Mouse (Mus musculus): ENCODE data around the gene Arhgap17. TPM values are rescaled to one million over a fixed set of nuclear protein-coding genes. Genes with fewer than 3 reads are reported as not detected.

Arhgap17 gene
- polyA plus RNA-seq, 1 experiment from 2014 or later, result 23.4 TPM

DNA sequence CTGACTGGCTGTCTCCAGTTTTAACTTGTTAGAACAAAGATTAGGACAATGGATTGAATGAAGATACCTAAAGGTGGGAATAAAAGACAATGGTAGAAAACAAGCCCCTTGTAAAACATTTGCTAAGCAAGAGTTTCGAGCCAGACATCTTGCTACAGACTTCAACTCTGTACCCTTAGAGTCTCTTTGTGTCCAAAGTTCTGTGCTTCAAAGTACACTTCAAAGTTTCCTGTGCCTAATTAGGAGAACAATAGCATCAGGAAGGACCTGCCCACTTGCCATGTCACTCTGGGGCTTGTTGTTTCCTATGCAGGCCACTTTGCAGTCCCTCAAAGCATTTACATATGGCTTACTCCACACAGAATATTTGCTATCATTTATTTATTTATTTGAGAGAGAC lies 33.4 kb downstream of the Arhgap17 start:
- H3K36me3 ChIP-seq (ENCODE audit: control insufficient read depth, insufficient read depth, low read length), result no peaks in the 10 kb centered on the region
- no peak overlapping the region for H3K4me2 ChIP-seq (ENCODE audit: low read depth, low read length)
- 64% methylated on average over 1 of the region's 1 CpGs for WGBS
- peak; percentile 69 for ATAC-seq (ENCODE audit: low read depth)
- H3K9me3 ChIP-seq (ENCODE audit: control insufficient read depth, low read length), result no peaks in the 10 kb centered on the region
- H3K27ac ChIP-seq (ENCODE audit: low read length), result peak overlapping the region; percentile 75
- no peak overlapping the region for H3K9ac ChIP-seq (ENCODE audit: low read length)
- H3K4me1 ChIP-seq (replicated peaks; ENCODE audit: control insufficient read depth, insufficient read depth, low read length), result peaks cover 16% of the 10 kb centered on the region
- H3K27me3 ChIP-seq (ENCODE audit: control insufficient read depth, insufficient read depth, low read depth, low read length), result no peaks in the 10 kb centered on the region
- H3K4me3 ChIP-seq (ENCODE audit: low read length), result no peak overlapping the region

DNA sequence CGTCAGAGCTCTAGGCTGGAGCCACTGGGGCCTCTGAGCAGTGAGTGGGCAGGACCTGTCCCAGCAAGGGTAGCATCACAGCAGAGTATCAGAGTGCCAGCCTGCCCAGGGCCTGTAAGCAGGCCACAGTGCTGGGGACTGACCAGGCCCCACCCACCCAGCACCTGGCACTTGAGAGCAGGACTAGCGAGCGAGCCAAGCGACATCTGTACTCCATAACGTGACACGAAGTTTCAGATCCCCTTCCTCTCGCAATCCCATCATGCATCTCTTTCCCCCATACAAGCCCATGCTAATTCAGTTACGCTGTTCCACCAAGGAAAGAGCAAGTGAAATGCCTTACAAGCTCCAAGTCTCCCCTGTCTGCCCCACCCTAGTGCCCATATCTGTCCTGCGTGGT lies 39.2 kb downstream of the Arhgap17 start:
- no peaks in the 10 kb centered on the region for H3K27me3 ChIP-seq (ENCODE audit: control insufficient read depth, insufficient read depth, low read depth, low read length)
- 70% methylated on average over 9 of the region's 9 CpGs for WGBS
- H3K36me3 ChIP-seq (ENCODE audit: control insufficient read depth, insufficient read depth, low read length), result peaks cover 6% of the 10 kb centered on the region; the same call in 1 of the 2 replicates
- ATAC-seq (ENCODE audit: low read depth), result peak; percentile 34; the same call in 1 of the 2 replicates
- H3K4me1 ChIP-seq (replicated peaks; ENCODE audit: control insufficient read depth, insufficient read depth, low read length), result no peaks in the 10 kb centered on the region
- no peak overlapping the region for H3K9ac ChIP-seq (ENCODE audit: low read length)
- no peak overlapping the region for H3K27ac ChIP-seq (ENCODE audit: low read length)
- H3K4me3 ChIP-seq (ENCODE audit: low read length), result no peak overlapping the region
- no peaks in the 10 kb centered on the region for H3K9me3 ChIP-seq (ENCODE audit: control insufficient read depth, low read length)
- H3K4me2 ChIP-seq (ENCODE audit: low read depth, low read length), result no peak overlapping the region

DNA sequence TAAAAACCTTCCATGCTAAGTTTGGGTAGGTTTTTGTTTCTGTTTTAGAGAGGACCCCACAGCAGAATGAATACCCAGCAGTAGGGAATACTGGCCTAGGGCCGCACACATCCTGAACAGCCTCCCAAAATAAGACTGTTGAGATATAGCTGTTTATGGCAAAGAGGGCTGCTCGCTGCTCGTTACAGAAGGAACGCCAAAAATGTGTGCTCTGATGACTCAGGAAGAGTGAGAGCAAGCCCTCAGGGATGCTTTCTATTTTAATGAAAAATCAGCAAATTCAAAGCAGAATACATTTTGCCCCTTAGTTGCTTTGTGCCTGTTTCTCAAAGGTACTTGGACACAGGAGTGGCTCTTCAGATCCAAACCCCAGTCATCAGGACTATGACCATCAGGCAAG lies 41.8 kb downstream of the Arhgap17 start:
- ATAC-seq (ENCODE audit: low read depth), result no peak
- H3K27ac ChIP-seq (ENCODE audit: low read length), result no peak overlapping the region
- H3K4me1 ChIP-seq (replicated peaks; ENCODE audit: control insufficient read depth, insufficient read depth, low read length), result no peaks in the 10 kb centered on the region

DNA sequence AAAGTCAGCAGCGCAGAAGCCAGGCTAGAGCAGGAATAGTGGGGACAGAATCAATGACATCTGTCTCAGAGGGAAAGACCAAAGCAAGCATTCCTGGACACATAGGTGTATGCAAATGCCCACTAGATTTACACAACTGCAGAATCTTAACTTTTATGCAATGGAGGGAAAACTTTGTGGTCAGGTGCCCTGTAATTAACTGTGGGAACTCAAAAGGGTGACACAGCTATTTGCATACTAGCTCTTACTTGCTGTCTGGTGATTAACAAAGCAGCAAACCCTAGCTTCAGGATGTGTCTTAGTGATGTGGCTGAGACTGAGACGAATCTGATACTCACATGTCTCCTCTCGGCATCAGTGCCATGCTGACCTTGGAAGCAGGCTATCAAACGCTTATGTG lies 42.8 kb downstream of the Arhgap17 start:
- H3K9me3 ChIP-seq (ENCODE audit: control insufficient read depth, low read length), result no peaks in the 10 kb centered on the region
- no peak overlapping the region for H3K9ac ChIP-seq (ENCODE audit: low read length)
- no peaks in the 10 kb centered on the region for H3K27me3 ChIP-seq (ENCODE audit: control insufficient read depth, insufficient read depth, low read depth, low read length)
- no peak for ATAC-seq (ENCODE audit: low read depth)
- H3K36me3 ChIP-seq (ENCODE audit: control insufficient read depth, insufficient read depth, low read length), result peaks cover 9% of the 10 kb centered on the region; the same call in 1 of the 2 replicates
- 85% methylated on average over 4 of the region's 4 CpGs for WGBS
- H3K27ac ChIP-seq (ENCODE audit: low read length), result no peak overlapping the region
- no peaks in the 10 kb centered on the region for H3K4me1 ChIP-seq (replicated peaks; ENCODE audit: control insufficient read depth, insufficient read depth, low read length)
- no peak overlapping the region for H3K4me2 ChIP-seq (ENCODE audit: low read depth, low read length)
- H3K4me3 ChIP-seq (ENCODE audit: low read length), result no peak overlapping the region

More for the DNA sequence above, 41.8 kb downstream of the Arhgap17 start:
- 74% methylated on average over 4 of the region's 4 CpGs for WGBS
- Histone ChIP-seq H3K9me3 (ENCODE audit: control insufficient read depth, low read length) (no peaks in the 10 kb centered on the region), H3K4me2 (ENCODE audit: low read depth, low read length) (no peak overlapping the region), H3K36me3 (ENCODE audit: control insufficient read depth, insufficient read depth, low read length) (peaks cover 9% of the 10 kb centered on the region; the same call in 1 of the 2 replicates), H3K27me3 (ENCODE audit: control insufficient read depth, insufficient read depth, low read depth, low read length) (no peaks in the 10 kb centered on the region), H3K9ac (ENCODE audit: low read length) (no peak overlapping the region), H3K4me3 (ENCODE audit: low read length) (no peak overlapping the region)

DNA sequence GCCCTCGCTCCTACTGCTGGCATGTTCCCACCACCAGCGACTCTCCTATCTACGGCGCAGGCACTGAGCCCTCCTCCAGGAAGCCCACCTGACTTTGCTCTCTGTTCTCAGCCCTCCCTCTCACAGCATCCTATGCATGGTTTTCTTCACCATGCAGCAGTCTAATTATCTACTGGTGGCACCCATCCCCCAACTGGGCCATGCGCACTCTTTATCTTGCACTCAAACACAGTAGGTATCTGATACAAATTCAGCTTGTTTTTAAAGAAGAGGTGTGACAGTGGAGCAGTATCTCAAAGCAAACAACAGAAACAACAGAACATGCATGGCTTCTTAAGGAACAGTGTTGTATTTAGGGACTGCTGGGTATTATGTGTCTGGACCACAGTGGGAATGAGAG lies 43.7 kb downstream of the Arhgap17 start:
- Histone ChIP-seq H3K27me3 (ENCODE audit: control insufficient read depth, insufficient read depth, low read depth, low read length) (no peaks in the 10 kb centered on the region), H3K36me3 (ENCODE audit: control insufficient read depth, insufficient read depth, low read length) (peaks cover 9% of the 10 kb centered on the region; the same call in 1 of the 2 replicates), H3K4me2 (ENCODE audit: low read depth, low read length) (no peak overlapping the region), H3K27ac (ENCODE audit: low read length) (no peak overlapping the region), H3K9me3 (ENCODE audit: control insufficient read depth, low read length) (no peaks in the 10 kb centered on the region), H3K4me1 (replicated peaks; ENCODE audit: control insufficient read depth, insufficient read depth, low read length) (no peaks in the 10 kb centered on the region), H3K9ac (ENCODE audit: low read length) (no peak overlapping the region), H3K4me3 (ENCODE audit: low read length) (no peak overlapping the region)
- 96% methylated on average over 5 of the region's 5 CpGs for WGBS
- no peak for ATAC-seq (ENCODE audit: low read depth)

DNA sequence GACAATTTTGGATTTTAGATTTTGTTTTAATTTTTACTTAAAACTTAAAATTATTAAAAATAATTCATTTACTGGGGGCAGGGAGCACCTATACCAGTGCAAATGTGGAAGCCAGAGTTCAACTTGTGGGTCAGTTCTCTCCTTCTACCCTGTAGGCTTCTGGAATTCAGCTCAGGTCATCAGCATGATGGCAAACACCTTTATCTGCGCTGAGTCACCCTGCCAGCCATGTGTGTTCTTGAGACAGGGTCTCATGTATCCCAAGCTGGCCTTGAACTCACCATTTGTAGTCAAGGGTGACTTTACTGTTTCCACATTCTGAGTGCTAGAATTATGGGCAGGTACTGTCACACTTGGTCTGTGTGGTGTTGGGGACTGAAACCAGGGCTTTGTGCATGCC lies 45.6 kb downstream of the Arhgap17 start:
- 89% methylated on average over 1 of the region's 1 CpGs for WGBS
- no peak for ATAC-seq (ENCODE audit: low read depth)
- no peaks in the 10 kb centered on the region for H3K9me3 ChIP-seq (ENCODE audit: control insufficient read depth, low read length)
- H3K4me2 ChIP-seq (ENCODE audit: low read depth, low read length), result no peak overlapping the region
- H3K36me3 ChIP-seq (ENCODE audit: control insufficient read depth, insufficient read depth, low read length), result peaks cover 11% of the 10 kb centered on the region; the same call in 1 of the 2 replicates
- no peak overlapping the region for H3K9ac ChIP-seq (ENCODE audit: low read length)
- no peaks in the 10 kb centered on the region for H3K4me1 ChIP-seq (replicated peaks; ENCODE audit: control insufficient read depth, insufficient read depth, low read length)
- H3K27me3 ChIP-seq (ENCODE audit: control insufficient read depth, insufficient read depth, low read depth, low read length), result no peaks in the 10 kb centered on the region
- H3K27ac ChIP-seq (ENCODE audit: low read length), result no peak overlapping the region
- H3K4me3 ChIP-seq (ENCODE audit: low read length), result no peak overlapping the region

DNA sequence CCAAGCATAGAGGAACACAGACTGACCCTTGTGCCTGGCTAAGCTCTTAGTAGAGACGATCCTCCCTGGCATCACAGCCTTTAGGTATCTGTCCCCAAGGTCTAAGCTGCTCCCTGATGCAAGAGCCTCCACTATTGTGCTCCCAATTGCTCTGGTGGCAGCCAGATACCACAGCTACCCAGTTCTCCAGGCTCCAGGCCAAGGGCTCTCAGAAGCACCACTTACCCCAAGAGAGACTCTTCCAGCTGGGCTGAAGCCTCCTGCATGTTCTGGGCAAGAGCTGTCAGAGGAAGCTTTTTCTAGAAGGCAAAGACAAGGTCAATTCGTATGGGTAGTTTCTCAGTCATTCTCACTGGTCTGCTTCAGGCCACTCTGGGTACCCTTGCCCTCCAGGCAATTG lies 46.3 kb downstream of the Arhgap17 start:
- no peak overlapping the region for H3K4me2 ChIP-seq (ENCODE audit: low read depth, low read length)
- H3K36me3 ChIP-seq (ENCODE audit: control insufficient read depth, insufficient read depth, low read length), result peaks cover 16% of the 10 kb centered on the region
- 0 out of 2 replicates have a peak, but pooled peaks have one; percentile 37 for ATAC-seq (ENCODE audit: low read depth)
- H3K27ac ChIP-seq (ENCODE audit: low read length), result no peak overlapping the region
- WGBS, result 77% methylated on average over 2 of the region's 2 CpGs
- no peaks in the 10 kb centered on the region for H3K4me1 ChIP-seq (replicated peaks; ENCODE audit: control insufficient read depth, insufficient read depth, low read length)
- no peaks in the 10 kb centered on the region for H3K27me3 ChIP-seq (ENCODE audit: control insufficient read depth, insufficient read depth, low read depth, low read length)
- H3K9me3 ChIP-seq (ENCODE audit: control insufficient read depth, low read length), result no peaks in the 10 kb centered on the region
- no peak overlapping the region for H3K9ac ChIP-seq (ENCODE audit: low read length)
- H3K4me3 ChIP-seq (ENCODE audit: low read length), result no peak overlapping the region

DNA sequence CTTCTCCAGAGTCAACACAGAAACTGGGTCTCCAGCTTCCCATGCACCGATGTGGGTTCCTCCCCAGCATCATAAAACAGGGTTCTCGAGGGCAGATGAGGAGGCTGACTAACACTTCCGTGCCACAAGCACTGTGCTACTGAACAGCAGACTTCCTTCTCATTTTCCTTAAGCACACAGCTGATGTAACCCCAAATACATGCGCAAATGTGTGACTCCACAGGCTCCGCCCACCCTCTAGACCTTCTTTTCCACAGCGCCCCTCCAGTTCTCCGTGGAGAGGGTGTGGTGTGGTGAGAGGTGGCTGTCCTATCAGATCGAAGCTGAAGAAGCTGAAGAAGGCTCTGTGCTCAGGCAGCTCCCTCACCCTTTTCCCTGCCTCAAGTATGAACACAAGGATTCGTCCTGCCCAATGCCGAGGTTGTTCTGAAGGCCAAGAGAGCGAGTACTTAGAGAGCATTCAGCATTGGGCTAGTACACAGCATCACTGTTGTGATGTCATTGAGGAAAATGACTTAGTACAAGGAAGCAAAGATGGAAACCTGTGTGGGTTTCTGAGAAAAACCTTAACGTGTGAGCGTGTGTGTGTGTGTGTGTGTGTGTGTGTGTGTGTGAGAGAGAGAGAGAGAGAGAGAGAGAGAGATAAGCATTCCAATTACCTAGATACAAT lies 47.1 kb downstream of the Arhgap17 start:
- Histone ChIP-seq H3K27ac (ENCODE audit: low read length) (no peak overlapping the region), H3K9me3 (ENCODE audit: control insufficient read depth, low read length) (no peaks in the 10 kb centered on the region), H3K9ac (ENCODE audit: low read length) (no peak overlapping the region), H3K4me1 (replicated peaks; ENCODE audit: control insufficient read depth, insufficient read depth, low read length) (no peaks in the 10 kb centered on the region), H3K27me3 (ENCODE audit: control insufficient read depth, insufficient read depth, low read depth, low read length) (no peaks in the 10 kb centered on the region), H3K36me3 (ENCODE audit: control insufficient read depth, insufficient read depth, low read length) (peaks cover 17% of the 10 kb centered on the region), H3K4me2 (ENCODE audit: low read depth, low read length) (no peak overlapping the region), H3K4me3 (ENCODE audit: low read length) (no peak overlapping the region)
- 62% methylated on average over 13 of the region's 13 CpGs for WGBS
- ATAC-seq (ENCODE audit: low read depth), result peak; percentile 75

DNA sequence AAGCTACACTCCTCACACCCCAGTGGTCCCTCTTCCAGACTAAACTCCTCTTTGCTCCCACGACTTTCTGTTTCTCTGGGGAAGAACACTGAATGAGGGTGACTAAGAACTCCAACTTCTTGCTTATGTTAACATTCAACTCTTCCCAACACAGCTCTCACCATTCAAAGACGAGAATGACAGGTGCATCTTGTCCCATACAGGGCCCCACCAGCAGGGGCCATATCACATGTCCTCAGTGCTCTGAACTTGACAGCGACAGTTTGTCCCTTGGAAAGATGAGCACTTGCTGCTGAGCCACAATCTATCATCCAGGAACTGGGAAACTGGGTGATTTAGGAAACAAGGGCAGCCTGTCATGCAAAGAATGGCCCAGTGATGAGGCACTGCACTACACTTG lies 57.0 kb downstream of the Arhgap17 start:
- no peaks in the 10 kb centered on the region for H3K4me1 ChIP-seq (replicated peaks; ENCODE audit: control insufficient read depth, insufficient read depth, low read length)
- no peak overlapping the region for H3K4me3 ChIP-seq (ENCODE audit: low read length)
- no peak overlapping the region for H3K4me2 ChIP-seq (ENCODE audit: low read depth, low read length)
- H3K9me3 ChIP-seq (ENCODE audit: control insufficient read depth, low read length), result no peaks in the 10 kb centered on the region
- WGBS, result 62% methylated on average over 3 of the region's 3 CpGs
- peaks cover 21% of the 10 kb centered on the region for H3K36me3 ChIP-seq (ENCODE audit: control insufficient read depth, insufficient read depth, low read length)
- H3K9ac ChIP-seq (ENCODE audit: low read length), result no peak overlapping the region
- H3K27me3 ChIP-seq (ENCODE audit: control insufficient read depth, insufficient read depth, low read depth, low read length), result no peaks in the 10 kb centered on the region
- no peak for ATAC-seq (ENCODE audit: low read depth)
- H3K27ac ChIP-seq (ENCODE audit: low read length), result no peak overlapping the region

Measured in lung, embryonic 16.5 days (tissue).